Mouse (Mus musculus): ENCODE measurements around the gene Elovl2.

GRCm38 (mm10) chr13:41251667-41252066, 31.5 kb upstream of the Elovl2 start:
- TF ChIP-seq EP300 (optimal IDR thresholded peaks at IDR 0.05) (no peak), CTCF (IDR thresholded peaks at IDR 0.05; ENCODE audit: low read depth) (no peak)

Data from stomach, postnatal 0 days (tissue).